Mouse (Mus musculus): Measurements from ENCODE around the gene Mylip. TPM values are rescaled to one million over a fixed set of nuclear protein-coding genes. Genes with fewer than 3 reads are reported as not detected.

Gene Mylip
- total and polyA plus RNA-seq, 3 experiments: 0.13 TPM; not detected in 2

- DNase-seq (ENCODE audit: extremely low read depth): no peak
- no peaks in the 10 kb centered on the region for H3K36me3 ChIP-seq (replicated peaks in 1 of 2; ENCODE audit: control insufficient read depth in 1 of 2, insufficient read depth in 1 of 2, low read length in 1 of 2)
- H3K4me3 ChIP-seq (replicated peaks in 1 of 3; ENCODE audit: low read depth in 2 of 3, low read length in 2 of 3, poor library complexity in 1 of 3): no peak overlapping the region
Observed at GRCm38 (mm10) chr13:45444652-45445051, 55.1 kb downstream of the Mylip start.

DNA sequence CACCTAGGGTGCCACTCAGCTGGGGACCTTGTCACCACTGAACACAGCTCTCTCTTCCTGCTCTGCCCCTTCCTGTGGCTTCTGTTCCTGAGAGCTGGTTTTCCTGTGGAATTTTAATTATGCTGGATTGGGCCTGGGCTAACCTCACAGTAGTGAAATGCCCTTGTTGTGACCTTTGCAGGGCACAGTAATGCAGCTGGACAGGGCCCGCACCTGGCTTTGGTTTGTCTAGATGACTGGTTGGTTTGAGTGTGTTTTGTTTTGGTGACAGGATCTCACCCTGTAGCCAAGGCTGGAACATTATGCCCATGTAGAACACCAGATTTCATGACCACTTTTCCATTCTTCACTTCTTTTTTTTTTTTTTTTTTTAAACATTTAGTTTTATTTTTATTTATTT lies 57.1 kb downstream of the Mylip start:
- in situ Hi-C loops (cut with MboI; ENCODE audit: low pct_ligation_motif_present, low pct_unique_long_range_greater_than_20kb, low sequenced_read_pairs) (no loop called here), dilution Hi-C loops (cut with MboI; ENCODE audit: extremely low pct_ligation_motif_present, extremely low pct_unique_long_range_greater_than_20kb, low sequenced_read_pairs) (no loop called here)
- DNase-seq (ENCODE audit: extremely low read depth): no peak
- Histone ChIP-seq H3K4me2 (ENCODE audit: insufficient read depth, low read depth, poor library complexity, severe bottlenecking) (no peak overlapping the region), H3K4me1 (ENCODE audit: control insufficient read depth in 1 of 2, insufficient read depth in 2 of 2) (peaks cover 2 to 13% of the 10 kb centered on the region in 2 experiments; a peak in 2 of 4 replicates), H3K9ac (ENCODE audit: insufficient read depth, low read depth) (no peak overlapping the region), H3K9me3 (replicated peaks; ENCODE audit: low read length) (no peaks in the 10 kb centered on the region), H3K27ac (ENCODE audit: insufficient read depth, low read depth) (no peak overlapping the region), H3K79me2 (replicated peaks; ENCODE audit: control insufficient read depth, extremely low read depth, insufficient read depth, poor library complexity, severe bottlenecking) (no peaks in the 10 kb centered on the region), H3K36me3 (replicated peaks in 1 of 2; ENCODE audit: control insufficient read depth in 1 of 2, insufficient read depth in 1 of 2, low read length in 1 of 2) (no peaks in the 10 kb centered on the region), H3K27me3 (replicated peaks) (no peaks in the 10 kb centered on the region), H3K4me3 (replicated peaks in 1 of 3; ENCODE audit: low read depth in 2 of 3, low read length in 2 of 3, poor library complexity in 1 of 3) (no peak overlapping the region)
- TF ChIP-seq USF2 (conservative IDR thresholded peaks at IDR 0.05; ENCODE audit: low read depth, low read length) (no peak), NELFE (IDR thresholded peaks at IDR 0.05; ENCODE audit: low read depth, low read length) (no peak), ZKSCAN1 (IDR thresholded peaks at IDR 0.05; ENCODE audit: borderline replicate concordance, low read depth, low read length) (no peak), BHLHE40 (IDR thresholded peaks at IDR 0.05; ENCODE audit: low read depth, low read length) (no peak), TCF12 (IDR thresholded peaks at IDR 0.05; ENCODE audit: low read depth, low read length) (no peak), RCOR1 (conservative IDR thresholded peaks at IDR 0.05; ENCODE audit: low read depth, low read length) (no peak), E2F4 (IDR thresholded peaks at IDR 0.05; ENCODE audit: insufficient replicate concordance, low read depth, low read length) (no peak), JUN (IDR thresholded peaks at IDR 0.05; ENCODE audit: insufficient read depth, low read depth, low read length) (no peak), PAX5 (IDR thresholded peaks at IDR 0.05; ENCODE audit: low read length) (no peak), TBP (conservative IDR thresholded peaks at IDR 0.05; ENCODE audit: low read depth, low read length) (no peak), NRF1 (IDR thresholded peaks at IDR 0.05; ENCODE audit: low read depth, low read length) (no peak), POLR2A (IDR thresholded peaks at IDR 0.05; ENCODE audit: low read depth, low read length) (no peak)

More at GRCm38 (mm10) chr13:45444652-45445051, 55.1 kb downstream of the Mylip start:
- Histone ChIP-seq H3K27me3 (replicated peaks) (no peaks in the 10 kb centered on the region), H3K9ac (ENCODE audit: insufficient read depth, low read depth) (no peak overlapping the region), H3K9me3 (replicated peaks; ENCODE audit: low read length) (no peaks in the 10 kb centered on the region), H3K4me2 (ENCODE audit: insufficient read depth, low read depth, poor library complexity, severe bottlenecking) (no peak overlapping the region), H3K4me1 (ENCODE audit: control insufficient read depth in 1 of 2, insufficient read depth in 2 of 2) (peaks cover 5 to 13% of the 10 kb centered on the region in 2 experiments; a peak in 3 of 4 replicates), H3K79me2 (replicated peaks; ENCODE audit: control insufficient read depth, extremely low read depth, insufficient read depth, poor library complexity, severe bottlenecking) (no peaks in the 10 kb centered on the region), H3K27ac (ENCODE audit: insufficient read depth, low read depth) (no peak overlapping the region)
- no peak for TF ChIP-seq KAT2A (IDR thresholded peaks at IDR 0.05; ENCODE audit: insufficient replicate concordance, low read length)
- in situ Hi-C loops (cut with MboI; ENCODE audit: low pct_ligation_motif_present, low pct_unique_long_range_greater_than_20kb, low sequenced_read_pairs): no loop called here
- dilution Hi-C loops (cut with MboI; ENCODE audit: extremely low pct_ligation_motif_present, extremely low pct_unique_long_range_greater_than_20kb, low sequenced_read_pairs): no loop called here

DNA sequence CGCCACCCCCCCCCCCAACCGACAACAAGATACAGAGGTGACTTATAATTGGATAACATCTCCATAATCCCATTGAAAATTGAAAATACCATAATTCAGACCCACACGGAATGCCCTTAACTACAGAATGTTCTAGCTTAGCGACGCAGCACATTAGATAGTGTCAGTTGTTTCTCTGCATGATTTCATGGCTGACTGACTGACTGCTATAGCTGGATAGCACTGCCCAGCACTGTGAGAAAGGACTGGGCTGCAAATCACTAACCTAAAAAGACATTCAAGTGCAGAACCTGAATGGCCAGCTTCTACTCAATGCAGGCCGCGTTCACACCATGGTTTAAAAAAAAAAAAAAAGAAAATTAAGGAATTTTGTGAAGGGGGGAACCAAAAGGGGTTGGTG lies 62.9 kb downstream of the Mylip start:
- H3K36me3 ChIP-seq (replicated peaks in 1 of 2; ENCODE audit: control insufficient read depth in 1 of 2, insufficient read depth in 1 of 2, low read length in 1 of 2): no peaks in the 10 kb centered on the region
- no peaks in the 10 kb centered on the region for H3K27me3 ChIP-seq (replicated peaks)
- H3K9ac ChIP-seq (ENCODE audit: insufficient read depth, low read depth): no peak overlapping the region
- H3K4me1 ChIP-seq (ENCODE audit: control insufficient read depth in 1 of 2, insufficient read depth in 2 of 2): peaks cover 0 to 26% of the 10 kb centered on the region in 2 experiments; a peak in 2 of 4 replicates
- no peak overlapping the region for H3K27ac ChIP-seq (ENCODE audit: insufficient read depth, low read depth)
- in situ Hi-C loops (cut with MboI; ENCODE audit: low pct_ligation_motif_present, low pct_unique_long_range_greater_than_20kb, low sequenced_read_pairs) (no loop called here), dilution Hi-C loops (cut with MboI; ENCODE audit: extremely low pct_ligation_motif_present, extremely low pct_unique_long_range_greater_than_20kb, low sequenced_read_pairs) (no loop called here)
- no peak overlapping the region for H3K4me2 ChIP-seq (ENCODE audit: insufficient read depth, low read depth, poor library complexity, severe bottlenecking)
- H3K9me3 ChIP-seq (replicated peaks; ENCODE audit: low read length): no peaks in the 10 kb centered on the region
- H3K4me3 ChIP-seq (replicated peaks in 1 of 3; ENCODE audit: low read depth in 2 of 3, low read length in 2 of 3, poor library complexity in 1 of 3): no peak overlapping the region
- no peak for DNase-seq (ENCODE audit: extremely low read depth)
- no peaks in the 10 kb centered on the region for H3K79me2 ChIP-seq (replicated peaks; ENCODE audit: control insufficient read depth, extremely low read depth, insufficient read depth, poor library complexity, severe bottlenecking)
- TF ChIP-seq MEF2A (IDR thresholded peaks at IDR 0.05; ENCODE audit: borderline replicate concordance, low read depth, low read length): no peak
- no peak for TF ChIP-seq BHLHE40 (IDR thresholded peaks at IDR 0.05; ENCODE audit: low read depth, low read length)
- no peak for TF ChIP-seq KAT2A (IDR thresholded peaks at IDR 0.05; ENCODE audit: insufficient replicate concordance, low read length)
- no peak for TF ChIP-seq ZMIZ1 (IDR thresholded peaks at IDR 0.05; ENCODE audit: low read depth, low read length)
- no peak for TF ChIP-seq ZNF384 (IDR thresholded peaks at IDR 0.05; ENCODE audit: low read depth, low read length)
- no peak for TF ChIP-seq USF1 (IDR thresholded peaks at IDR 0.05; ENCODE audit: low read depth, low read length)
- TF ChIP-seq NRF1 (IDR thresholded peaks at IDR 0.05; ENCODE audit: low read depth, low read length): no peak
- no peak for TF ChIP-seq MYC (IDR thresholded peaks at IDR 0.05; ENCODE audit: low read depth, low read length)
- no peak for TF ChIP-seq ETS1 (conservative IDR thresholded peaks at IDR 0.05; ENCODE audit: low read depth, low read length)
- no peak for TF ChIP-seq MXI1 (IDR thresholded peaks at IDR 0.05; ENCODE audit: low read depth, low read length)
- no peak for TF ChIP-seq E2F4 (IDR thresholded peaks at IDR 0.05; ENCODE audit: insufficient replicate concordance, low read depth, low read length)
- no peak for TF ChIP-seq IRF4 (IDR thresholded peaks at IDR 0.05; ENCODE audit: low read depth, low read length)
- TF ChIP-seq PAX5 (IDR thresholded peaks at IDR 0.05; ENCODE audit: low read length): no peak
- no peak for TF ChIP-seq CHD1 (IDR thresholded peaks at IDR 0.05; ENCODE audit: low read depth, low read length)
- TF ChIP-seq NELFE (IDR thresholded peaks at IDR 0.05; ENCODE audit: low read depth, low read length): no peak
- TF ChIP-seq EP300 (IDR thresholded peaks at IDR 0.05; ENCODE audit: low read length): no peak
- TF ChIP-seq USF2 (conservative IDR thresholded peaks at IDR 0.05; ENCODE audit: low read depth, low read length): no peak
- TF ChIP-seq MAX (IDR thresholded peaks at IDR 0.05; ENCODE audit: low read length): no peak
- no peak for TF ChIP-seq ELF1 (IDR thresholded peaks at IDR 0.05; ENCODE audit: low read depth, low read length)

Data from CH12.LX (cell line).